Mouse (Mus musculus) midbrain, embryonic 11.5 days (tissue): ENCODE measurements around the gene Prg2. TPM values are rescaled to one million over a fixed set of nuclear protein-coding genes. Genes with fewer than 3 reads are reported as not detected.
A peak's percentile ranks its signal among the peaks of the same experiment; 100 is the strongest.

Experiments used
- ATAC-seq: fragments of 200-750 bp; cut with Nextera tagmentation; 2 replicates; pipeline ENCODE4 v1.8.0; 2017; ENCODE audit warnings: moderate TSS enrichment, moderate library complexity; ENCODE audit not compliant: low FRiP score
- DNase-seq: peaks from one replicate; pipeline ENCODE4 v3.0.0; 2015; ENCODE audit warnings: low spot score; ENCODE audit errors: missing footprints
- H3K27ac ChIP-seq: fragments of 300-500 bp; sonication (generic); 2 replicates; pipeline ENCODE4 v1.5.1; 2014; ENCODE audit warnings: low read depth, low read length
- H3K27me3 ChIP-seq: fragments of 300-500 bp; sonication (generic); 2 replicates; pipeline ENCODE4 v1.6.1; 2014; ENCODE audit warnings: mild to moderate bottlenecking, low read length, moderate library complexity, mixed read lengths; ENCODE audit not compliant: control insufficient read depth, insufficient read depth
- H3K36me3 ChIP-seq: fragments of 300-500 bp; sonication (generic); 2 replicates; pipeline ENCODE4 v1.6.1; 2014; ENCODE audit warnings: mild to moderate bottlenecking, low read length, moderate library complexity, mixed read lengths; ENCODE audit not compliant: control insufficient read depth, insufficient read depth
- H3K4me1 ChIP-seq: fragments of 300-500 bp; sonication (generic); 2 replicates; pipeline ENCODE4 v1.6.1; 2014; ENCODE audit warnings: low read length; ENCODE audit not compliant: control insufficient read depth, insufficient read depth
- H3K4me2 ChIP-seq: fragments of 300-500 bp; sonication (generic); 2 replicates; pipeline ENCODE4 v1.6.1; 2014; ENCODE audit warnings: mild to moderate bottlenecking, moderate library complexity
- H3K4me3 ChIP-seq: fragments of 300-500 bp; sonication (generic); 2 replicates; pipeline ENCODE4 v1.5.1; 2014; ENCODE audit warnings: low read depth, low read length
- H3K9ac ChIP-seq: fragments of 300-500 bp; sonication (generic); 2 replicates; pipeline ENCODE4 v1.6.1; 2014; ENCODE audit warnings: low read length
- H3K9me3 ChIP-seq: fragments of 300-500 bp; sonication (generic); 2 replicates; pipeline ENCODE4 v1.6.1; 2016; ENCODE audit warnings: low read length; ENCODE audit not compliant: control insufficient read depth
- WGBS: fragments of 180-500 bp; shearing (Covaris S2); extraction: QIAGEN DNeasy Blood & Tissue Kit; methylation state at CpG from one replicate; pipeline ENCODE4 v1.1.7; 2014; 5-methylcytosine and 5-hydroxymethylcytosine counted together
- polyA plus RNA-seq: library from polyadenylated mRNA; unstranded; fragments of >200 nt; fragmentation: Nextera tagmentation; extraction: Ambion mirVana; gene quantifications from 2 replicates; pipeline ENCODE4 v1.2.1, GENCODE M21; 2014

Gene Prg2
- polyA plus RNA-seq, 1 experiment from 2014 or later: 0.22 TPM

- H3K4me2 ChIP-seq: no peak overlapping the region
- H3K4me1 ChIP-seq: no peaks in the 10 kb centered on the region
- ATAC-seq (no peak), DNase-seq (no peak)
- H3K36me3 ChIP-seq: no peaks in the 10 kb centered on the region
- H3K9me3 ChIP-seq: no peaks in the 10 kb centered on the region
- H3K9ac ChIP-seq: no peak overlapping the region
- no peak overlapping the region for H3K4me3 ChIP-seq
- H3K27ac ChIP-seq: no peak overlapping the region
- 95% methylated on average over 2 of the region's 2 CpGs for WGBS
- no peaks in the 10 kb centered on the region for H3K27me3 ChIP-seq
Measured at GRCm38 (mm10) chr2:84975580-84975979, 4.7 kb upstream of the Prg2 start.

GRCm38 (mm10) chr2:84987930-84988329 is 7.7 kb downstream of the Prg2 start, which contains the start of gene Prg3:
Gene Prg3, plus strand, starts transcription at chr2:84988215.
- Histone ChIP-seq H3K27me3 (no peaks in the 10 kb centered on the region), H3K27ac (no peak within 1 kb of the TSS), H3K4me2 (no peak within 1 kb of the TSS), H3K9me3 (no peaks in the 10 kb centered on the region), H3K4me1 (no peaks in the 10 kb centered on the region), H3K4me3 (no peak within 1 kb of the TSS), H3K36me3 (no peaks in the 10 kb centered on the region), H3K9ac (no peak within 1 kb of the TSS)
- WGBS: 71% methylated on average over 1 of the region's 1 CpGs
- no peak for DNase-seq
- ATAC-seq: no peak

GRCm38 (mm10) chr2:84996376-84996775 is 16.1 kb downstream of the Prg2 start:
- no peak overlapping the region for H3K4me2 ChIP-seq
- no peak overlapping the region for H3K9ac ChIP-seq
- ATAC-seq: no peak
- no peaks in the 10 kb centered on the region for H3K9me3 ChIP-seq
- DNase-seq: no peak
- WGBS: 94% methylated on average over 2 of the region's 2 CpGs
- no peaks in the 10 kb centered on the region for H3K36me3 ChIP-seq
- H3K27me3 ChIP-seq: no peaks in the 10 kb centered on the region
- H3K27ac ChIP-seq: no peak overlapping the region
- no peaks in the 10 kb centered on the region for H3K4me1 ChIP-seq
- H3K4me3 ChIP-seq: no peak overlapping the region

GRCm38 (mm10) chr2:84999486-85000181 is 19.4 kb downstream of the Prg2 start:
- Histone ChIP-seq H3K4me1 (no peaks in the 10 kb centered on the region), H3K9me3 (no peaks in the 10 kb centered on the region), H3K4me2 (no peak overlapping the region), H3K4me3 (no peak overlapping the region), H3K27me3 (no peaks in the 10 kb centered on the region), H3K9ac (no peak overlapping the region), H3K36me3 (no peaks in the 10 kb centered on the region), H3K27ac (no peak overlapping the region)
- no peak for ATAC-seq
- DNase-seq: no peak
- 87% methylated on average over 3 of the region's 3 CpGs for WGBS

GRCm38 (mm10) chr2:85001497-85001896 is 21.2 kb downstream of the Prg2 start:
- H3K4me1 ChIP-seq: no peaks in the 10 kb centered on the region
- no peak overlapping the region for H3K9ac ChIP-seq
- ATAC-seq (no peak), DNase-seq (no peak)
- no peak overlapping the region for H3K4me3 ChIP-seq
- H3K4me2 ChIP-seq: no peak overlapping the region
- no peaks in the 10 kb centered on the region for H3K36me3 ChIP-seq
- WGBS: 68% methylated on average over 13 of the region's 13 CpGs
- H3K9me3 ChIP-seq: no peaks in the 10 kb centered on the region
- no peak overlapping the region for H3K27ac ChIP-seq
- no peaks in the 10 kb centered on the region for H3K27me3 ChIP-seq

- H3K4me3 ChIP-seq: no peak overlapping the region
- no peak overlapping the region for H3K27ac ChIP-seq
- H3K4me1 ChIP-seq: no peaks in the 10 kb centered on the region
- H3K4me2 ChIP-seq: no peak overlapping the region
- H3K9ac ChIP-seq: no peak overlapping the region
- WGBS: 89% methylated on average over 8 of the region's 8 CpGs
- no peaks in the 10 kb centered on the region for H3K27me3 ChIP-seq
- H3K36me3 ChIP-seq: no peaks in the 10 kb centered on the region
- ATAC-seq (no peak), DNase-seq (no peak)
- no peaks in the 10 kb centered on the region for H3K9me3 ChIP-seq
Measured at GRCm38 (mm10) chr2:85002575-85002974, 22.3 kb downstream of the Prg2 start.

- 87% methylated on average over 4 of the region's 4 CpGs for WGBS
- Histone ChIP-seq H3K4me2 (no peak overlapping the region), H3K9ac (no peak overlapping the region), H3K27me3 (no peaks in the 10 kb centered on the region), H3K36me3 (no peaks in the 10 kb centered on the region), H3K4me3 (no peak overlapping the region), H3K4me1 (no peaks in the 10 kb centered on the region), H3K9me3 (no peaks in the 10 kb centered on the region), H3K27ac (no peak overlapping the region)
- no peak for ATAC-seq
- DNase-seq: no peak
Measured at GRCm38 (mm10) chr2:85004341-85004740, 24.1 kb downstream of the Prg2 start.

- Histone ChIP-seq H3K4me2 (no peak overlapping the region), H3K27me3 (no peaks in the 10 kb centered on the region), H3K4me1 (no peaks in the 10 kb centered on the region), H3K9ac (no peak overlapping the region), H3K4me3 (no peak overlapping the region), H3K27ac (no peak overlapping the region), H3K9me3 (no peaks in the 10 kb centered on the region), H3K36me3 (no peaks in the 10 kb centered on the region)
- whole genome bisulfite sequencing: 84% methylated on average over 7 of the region's 7 CpGs
- no peak for DNase-seq
- no peak for ATAC-seq
Measured at GRCm38 (mm10) chr2:85006600-85006999, 26.3 kb downstream of the Prg2 start.

GRCm38 (mm10) chr2:85007729-85008128 is 27.5 kb downstream of the Prg2 start:
- H3K36me3 ChIP-seq: no peaks in the 10 kb centered on the region
- no peaks in the 10 kb centered on the region for H3K9me3 ChIP-seq
- no peak overlapping the region for H3K27ac ChIP-seq
- no peak overlapping the region for H3K9ac ChIP-seq
- H3K4me1 ChIP-seq: no peaks in the 10 kb centered on the region
- DNase-seq: peak; percentile 87
- no peak overlapping the region for H3K4me2 ChIP-seq
- WGBS: 21% methylated on average over 4 of the region's 4 CpGs
- H3K27me3 ChIP-seq: no peaks in the 10 kb centered on the region
- ATAC-seq: peak; percentile 47; the same call in 1 of the 2 replicates
- H3K4me3 ChIP-seq: no peak overlapping the region
